Mouse (Mus musculus) heart, adult 2 months (tissue): ENCODE results near the gene Gm30083.

ENCODE experiments used
- EP300 ChIP-seq: fragments of 200-500 bp; IDR thresholded peaks from 2 replicates; pipeline ENCODE4 v1.6.1; 2011; ENCODE audit warnings: low read depth, low read length, control low read depth; ENCODE audit not compliant: insufficient read depth
- POLR2A ChIP-seq: fragments of 200-500 bp; IDR thresholded peaks from 2 replicates; pipeline ENCODE4 v1.6.1; 2011; ENCODE audit warnings: mild to moderate bottlenecking, low read depth, low read length, control low read depth; ENCODE audit not compliant: insufficient read depth

DNA sequence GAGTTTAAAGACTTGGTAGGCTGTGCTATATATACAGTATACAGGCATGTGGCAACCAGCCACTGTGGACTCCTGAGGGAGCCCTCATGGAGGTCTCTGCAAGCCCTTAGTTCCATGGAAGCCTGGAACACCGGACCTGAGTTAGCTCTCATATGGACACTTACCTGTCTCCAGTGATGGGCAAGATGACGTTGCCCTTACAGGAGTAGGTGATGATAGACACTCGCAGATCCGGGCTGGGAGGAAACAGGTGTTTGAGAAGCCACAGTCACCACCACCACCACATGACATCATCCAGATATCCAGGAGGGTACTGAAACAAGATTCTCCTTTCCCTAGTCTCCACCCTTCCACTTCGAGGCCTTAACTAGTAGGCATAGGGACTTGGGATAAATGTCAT, 12.6 kb downstream of the Gm30083 start:
- no peak for TF ChIP-seq POLR2A
- TF ChIP-seq EP300, result no peak
